Mouse (Mus musculus) liver, adult 2 months (tissue): Measurements from ENCODE around the gene Bcl6b.

Source experiments
- CTCF ChIP-seq: fragments of 200-500 bp; IDR thresholded peaks from 2 replicates; pipeline ENCODE4 v1.5.1; 2011; ENCODE audit warnings: low read depth, low read length, control low read depth
- POLR2A ChIP-seq: fragments of 200-500 bp; IDR thresholded peaks from 2 replicates; pipeline ENCODE4 v1.6.1; 2011; ENCODE audit warnings: low read length, control low read depth; ENCODE audit not compliant: insufficient read depth; ENCODE audit errors: extremely low read depth

GRCm38 (mm10) chr11:70228828-70229227, 770 bp downstream of the Bcl6b start:
- no peak for TF ChIP-seq CTCF
- 0 out of 2 replicates have a peak, but pooled peaks have one; percentile 37 for TF ChIP-seq POLR2A
